Mouse (Mus musculus): ENCODE results near the gene Bnip1.
A peak's percentile ranks its signal among the peaks of the same experiment; 100 is the strongest.

The Bnip1 gene

DNA sequence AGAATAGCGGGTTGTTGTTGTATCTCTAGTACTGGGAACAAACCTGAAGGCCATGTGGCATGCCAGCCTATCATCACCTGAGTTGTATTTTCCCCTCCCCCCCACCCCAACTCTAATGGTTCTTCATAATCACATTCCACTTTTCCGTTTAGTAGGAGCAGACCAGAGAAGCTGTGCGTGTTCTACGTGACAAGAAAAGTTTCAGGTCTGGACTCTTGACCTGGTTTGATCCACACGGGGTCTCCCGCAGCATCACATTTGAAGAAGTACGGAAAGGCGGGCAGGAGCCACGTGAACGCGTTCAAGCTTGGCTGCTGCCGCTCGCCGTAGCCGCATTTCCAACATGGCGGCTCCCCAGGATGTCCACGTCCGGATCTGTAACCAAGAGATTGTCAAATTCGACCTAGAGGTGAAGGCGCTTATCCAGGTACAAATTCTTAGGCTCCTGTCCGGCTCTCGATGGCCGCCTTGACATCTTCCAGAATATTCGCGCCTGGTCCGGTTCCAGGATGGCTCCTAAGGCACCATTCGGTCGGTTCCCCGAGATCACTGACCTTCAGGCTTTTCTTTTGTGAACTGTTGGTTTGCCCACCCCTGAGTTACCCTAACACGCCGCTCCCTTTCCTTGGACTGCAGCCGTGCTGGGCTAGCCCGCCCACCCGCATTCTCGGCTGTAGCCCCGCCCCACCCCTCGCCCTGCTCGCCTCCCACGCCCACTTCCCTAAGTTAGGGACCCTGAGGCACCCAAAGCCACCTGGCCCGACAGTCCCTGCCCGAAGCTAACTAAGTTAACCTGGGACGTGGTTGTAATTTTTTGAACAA lies at the start of gene Bnip1:
TSS of gene Bnip1 (plus strand) at position 317 of the 822 bp plus-strand sequence.
- DNase-seq: peak; percentile 77

DNA sequence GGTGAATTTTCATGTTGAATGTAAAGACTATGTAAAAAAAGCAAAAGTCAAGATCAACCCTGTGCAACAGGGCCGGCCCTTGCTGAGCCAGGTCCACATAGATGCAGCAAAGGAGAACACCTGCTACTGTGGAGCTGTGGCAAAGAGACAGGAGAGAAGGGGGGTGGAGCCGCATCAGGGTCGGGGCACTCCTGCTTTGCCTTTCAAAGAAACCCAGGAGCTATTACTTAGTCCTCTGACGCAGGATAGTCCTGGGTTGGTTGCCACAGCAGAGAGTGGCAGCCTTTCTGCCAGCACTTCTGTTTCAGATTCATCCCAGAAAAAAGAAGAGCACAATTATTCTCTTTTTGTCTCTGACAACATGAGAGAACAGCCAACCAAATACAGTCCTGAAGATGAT lies 38.3 kb upstream of the Bnip1 start:
- DNase-seq: no peak

DNA sequence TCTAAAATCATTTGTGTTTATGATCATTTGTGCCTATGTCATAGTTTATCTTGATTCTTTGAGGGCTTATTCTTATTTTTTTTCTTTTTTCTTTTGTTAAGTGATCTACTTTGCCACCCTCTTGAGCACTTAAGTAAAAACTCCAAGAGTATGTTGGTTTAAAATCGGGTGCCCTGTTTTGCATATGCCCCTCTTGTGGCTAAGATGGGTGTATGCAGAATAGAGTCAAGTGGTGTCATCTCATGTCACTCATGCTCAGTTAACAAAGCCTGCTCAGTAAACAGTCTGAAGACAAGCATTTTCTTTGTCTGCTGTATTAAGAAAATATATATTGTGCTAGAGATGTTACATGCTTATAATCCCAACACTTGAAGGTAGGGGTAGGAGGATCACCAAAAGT lies 37.6 kb upstream of the Bnip1 start:
- DNase-seq: no peak

DNA sequence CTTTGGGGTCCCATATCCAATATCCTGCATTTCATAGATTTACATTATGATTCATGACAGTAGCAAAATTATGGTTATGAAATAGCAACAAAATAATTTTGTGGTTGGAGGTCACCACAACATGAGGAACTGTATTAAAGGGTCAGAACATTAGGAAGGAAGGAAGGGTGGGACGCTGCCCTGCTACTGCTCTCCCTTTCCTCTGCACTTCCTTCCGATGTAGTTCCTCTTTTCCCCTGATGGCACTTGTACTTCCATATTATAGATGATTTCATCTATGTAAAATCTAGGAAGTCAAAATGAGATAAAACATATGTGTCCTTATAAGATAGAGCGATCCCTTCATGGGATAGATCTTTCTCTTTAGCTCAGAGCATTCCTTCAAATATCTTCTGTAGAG lies 30.9 kb upstream of the Bnip1 start:
- DNase-seq: no peak

DNA sequence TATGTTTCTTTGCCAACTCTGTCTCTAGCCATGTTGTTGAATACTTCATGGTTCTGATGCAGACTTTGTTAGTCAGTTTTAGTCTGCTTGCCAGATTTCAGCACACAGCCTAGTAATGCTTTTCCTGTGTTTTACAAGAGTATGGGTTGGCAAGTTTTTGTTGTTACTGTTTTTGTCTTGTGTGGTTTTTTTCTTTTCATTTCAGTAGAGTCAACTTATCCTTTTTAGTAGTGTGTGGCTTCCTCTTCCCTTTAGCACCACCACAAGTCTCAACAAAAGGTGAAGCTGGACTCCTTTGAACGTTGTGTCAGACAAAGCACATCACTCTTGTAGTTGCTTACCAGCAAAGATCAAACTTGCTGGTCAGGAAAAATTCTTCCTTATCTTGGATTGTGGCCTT lies 28.6 kb upstream of the Bnip1 start:
- DNase-seq: no peak

DNA sequence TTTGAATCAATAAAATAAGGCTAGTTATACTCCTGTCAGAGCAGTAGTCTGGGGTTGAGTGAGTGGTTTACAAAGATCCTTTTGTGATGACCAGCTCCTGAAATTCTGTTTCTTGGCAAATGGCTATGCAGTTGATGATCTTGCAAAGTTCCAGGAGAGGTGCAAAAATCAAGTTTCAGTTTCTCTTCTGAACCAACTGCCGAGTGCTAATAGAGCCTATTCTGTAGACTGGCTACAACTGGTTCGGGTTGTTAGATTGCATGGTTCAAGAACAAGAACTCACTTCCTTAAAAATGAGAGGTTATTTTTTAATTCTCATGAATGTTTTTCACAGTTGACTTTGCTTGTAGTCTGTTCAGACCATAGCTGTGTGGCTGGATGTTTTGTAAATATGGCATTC lies 27.4 kb upstream of the Bnip1 start:
- no peak for DNase-seq

DNA sequence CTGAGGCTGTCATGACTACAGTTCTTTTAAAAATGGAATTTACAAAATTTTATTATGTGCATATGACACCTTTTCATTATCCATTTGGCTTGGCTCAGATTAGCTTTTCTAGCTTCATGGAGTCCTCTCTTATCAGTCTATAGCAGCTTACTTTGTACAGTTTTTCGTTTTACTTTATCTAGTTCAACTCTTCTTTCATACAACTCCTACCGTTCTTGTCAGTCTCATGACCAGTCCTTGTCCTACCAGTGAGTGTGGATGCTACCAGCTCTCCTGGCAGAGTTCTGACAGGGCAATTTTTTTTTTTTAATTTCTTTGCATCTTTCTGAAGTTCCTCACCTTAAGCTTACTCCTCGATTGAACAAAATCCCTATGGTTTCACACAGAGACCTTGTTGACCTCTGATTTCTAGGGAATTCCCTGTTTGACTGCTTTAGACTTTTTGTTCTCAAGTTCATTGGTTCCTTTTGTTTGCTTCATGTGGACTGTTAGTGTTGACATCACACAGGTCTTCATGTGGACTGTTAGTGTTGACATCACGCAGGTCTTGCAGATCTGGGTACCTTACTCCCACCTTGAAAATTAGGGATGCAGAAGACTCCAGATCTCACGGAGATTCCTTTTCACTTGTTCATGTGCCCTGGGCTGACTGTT lies 13.6 kb upstream of the Bnip1 start:
- no peak for DNase-seq

DNA sequence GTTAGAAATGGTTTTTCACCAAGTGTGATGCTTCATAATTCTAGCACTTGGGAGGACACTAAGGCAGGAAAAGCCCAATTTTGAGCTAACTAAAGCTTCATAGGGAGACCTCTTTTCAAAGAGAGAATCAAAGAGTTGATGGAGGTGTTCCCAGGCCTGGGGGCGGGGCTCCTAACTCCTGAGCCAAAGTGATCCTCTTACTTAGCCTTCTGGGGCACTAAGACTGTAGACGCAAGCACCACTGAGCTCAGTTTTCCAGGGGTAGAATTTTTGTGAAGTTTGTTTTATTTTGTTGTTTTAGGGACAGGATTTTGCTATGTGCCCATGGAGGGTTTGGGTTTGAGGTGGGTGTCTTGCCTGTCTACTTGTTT lies 13.1 kb upstream of the Bnip1 start:
- no peak for DNase-seq

DNA sequence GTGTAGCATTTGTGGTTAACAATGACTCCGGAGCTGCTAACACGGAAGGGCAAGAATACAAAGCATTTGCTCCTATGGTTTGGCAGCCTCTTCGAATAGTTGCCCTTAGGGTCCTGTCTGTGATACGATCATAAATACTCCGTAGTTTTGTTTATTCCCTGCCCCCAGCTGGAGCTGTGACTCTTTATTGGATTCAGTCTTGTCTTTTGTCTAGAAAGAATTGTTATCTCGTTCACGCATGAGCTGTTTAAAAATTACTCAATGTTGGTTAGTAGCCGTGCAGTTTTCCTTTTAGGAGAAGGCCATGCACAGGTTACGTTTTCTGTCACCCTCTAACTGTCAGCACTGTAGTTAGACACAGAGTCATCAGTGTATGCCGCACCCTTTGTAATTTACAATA lies 4.7 kb upstream of the Bnip1 start:
- no peak for DNase-seq

DNA sequence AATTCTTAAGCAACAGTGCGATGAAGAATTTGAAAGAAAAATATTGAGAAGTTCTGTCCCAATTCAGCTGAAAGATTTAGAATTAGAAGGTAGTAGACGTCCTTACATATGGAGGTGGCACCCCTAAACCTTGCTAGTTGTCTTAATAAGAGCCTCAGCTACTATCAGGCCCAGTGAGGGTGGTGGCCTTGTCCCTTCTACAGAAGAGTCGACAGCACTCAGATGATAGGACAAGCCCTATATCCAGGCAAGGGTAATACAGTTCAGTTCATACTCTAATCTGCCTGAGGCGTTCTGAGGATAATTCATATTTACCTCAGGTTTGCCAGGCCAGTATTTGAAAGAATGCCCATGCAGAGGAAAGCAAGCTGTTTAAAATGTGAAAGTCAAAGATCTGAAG lies 2.9 kb upstream of the Bnip1 start:
- DNase-seq: no peak

DNA sequence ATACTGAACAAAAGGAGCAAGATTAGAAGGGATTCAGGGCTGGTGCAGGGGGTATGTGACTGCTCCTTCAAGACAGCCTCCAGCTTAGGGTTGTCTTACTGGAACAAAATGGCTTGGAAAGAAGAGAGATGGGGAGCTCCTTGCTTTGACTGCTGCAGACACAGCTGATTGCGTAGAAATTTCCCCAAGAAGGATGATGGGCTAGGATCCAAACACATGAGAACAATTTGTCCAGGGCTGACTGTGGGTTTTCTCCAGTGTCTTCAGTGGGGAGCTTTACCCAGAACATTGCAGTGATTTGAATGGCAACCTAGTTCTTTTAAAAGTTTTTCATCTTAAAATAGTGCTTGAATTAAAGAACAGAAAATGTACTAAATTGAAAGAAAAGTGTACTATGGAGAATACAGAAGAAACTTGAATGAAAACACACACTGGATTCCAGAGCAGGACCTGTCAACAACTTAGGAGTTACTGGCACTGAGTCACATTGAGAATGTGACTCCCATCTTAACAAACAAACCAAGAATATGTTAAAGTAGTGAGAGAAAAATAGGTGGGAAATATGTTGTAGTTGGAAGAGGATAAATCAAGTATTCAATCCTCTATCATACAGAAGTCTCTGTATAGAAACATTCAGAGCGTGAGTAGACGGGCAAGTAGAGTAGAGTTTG lies 2.3 kb upstream of the Bnip1 start:
- DNase-seq: no peak

DNA sequence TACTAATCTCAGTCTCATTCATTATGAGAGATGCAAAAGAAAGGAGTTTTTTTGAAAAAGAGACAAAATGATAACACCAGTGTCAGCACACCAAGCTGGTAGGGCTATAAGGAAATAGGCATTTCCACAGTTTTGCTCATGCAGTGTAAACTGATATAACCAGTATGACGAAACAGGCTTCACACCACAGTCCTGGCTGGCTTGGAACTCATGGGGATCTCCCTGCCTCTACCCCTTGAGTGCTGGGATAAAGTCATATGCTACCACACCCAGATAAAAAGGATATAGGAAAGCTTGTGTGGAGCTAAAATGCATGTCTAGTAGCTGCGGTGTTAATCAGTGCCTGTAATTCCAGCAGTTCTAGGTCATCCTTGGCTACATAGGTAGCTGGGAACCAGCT lies 1.4 kb upstream of the Bnip1 start:
- no peak for DNase-seq

DNA sequence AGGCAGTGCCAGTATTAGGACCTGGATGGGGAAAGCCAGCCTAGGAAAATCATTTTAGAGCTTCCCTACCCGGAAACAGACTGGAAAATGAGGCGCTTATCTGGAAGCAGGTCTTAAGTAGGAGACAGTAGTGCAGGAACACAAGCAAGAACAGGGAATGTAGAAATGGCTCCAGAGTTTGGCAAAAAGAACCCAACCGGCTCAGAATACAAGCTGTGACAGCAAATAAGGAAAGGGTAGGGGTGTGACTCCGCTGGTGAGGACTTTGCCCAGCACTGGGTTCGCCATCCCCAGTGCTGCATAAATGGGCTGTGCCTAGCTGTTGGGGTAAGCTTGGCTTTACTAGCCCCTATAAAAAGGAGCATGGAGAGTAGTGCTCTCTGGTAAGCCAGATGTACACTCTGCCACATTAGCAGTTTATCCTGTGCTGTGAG lies 761 bp downstream of the Bnip1 start:
- no peak for DNase-seq

DNA sequence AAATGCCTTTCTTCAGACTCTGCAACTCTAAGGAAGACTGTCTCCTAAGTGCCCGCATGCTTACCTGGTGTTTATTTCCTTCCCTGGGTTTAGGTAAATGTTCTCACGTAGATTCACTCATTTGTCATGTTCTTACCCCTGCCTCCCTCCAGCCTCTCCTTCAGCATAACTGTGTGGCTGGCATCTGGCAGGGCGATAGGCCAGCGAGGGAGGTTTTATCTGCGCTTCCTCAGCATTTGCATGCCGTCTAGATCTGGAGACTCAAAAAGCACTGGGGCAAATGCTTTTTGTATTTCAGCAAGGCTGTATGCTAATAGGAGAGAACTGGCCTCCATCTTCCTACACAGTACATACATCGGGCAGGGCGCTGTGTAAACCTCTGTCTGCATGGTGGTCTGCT lies 3.7 kb downstream of the Bnip1 start:
- DNase-seq: no peak

DNA sequence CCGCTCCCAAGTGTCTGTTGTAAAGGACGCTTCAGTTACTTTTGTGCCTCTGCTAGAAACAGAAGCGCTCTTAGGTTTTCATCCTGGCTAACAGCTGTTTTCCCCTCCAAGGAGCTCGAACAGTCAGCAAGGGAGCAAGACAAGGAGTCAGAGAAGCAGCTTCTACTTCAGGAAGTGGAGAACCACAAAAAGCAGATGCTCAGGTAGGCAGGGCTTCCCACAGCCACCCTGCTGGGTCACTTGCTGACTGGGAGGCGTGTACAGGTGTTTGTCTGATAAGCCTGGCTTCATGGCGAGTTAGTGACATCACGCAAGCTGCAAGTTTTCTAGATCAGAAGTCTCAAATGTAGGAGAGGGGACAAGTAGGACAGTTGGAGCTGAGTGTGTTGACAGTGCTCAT lies 5.7 kb downstream of the Bnip1 start:
- DNase-seq: no peak

DNA sequence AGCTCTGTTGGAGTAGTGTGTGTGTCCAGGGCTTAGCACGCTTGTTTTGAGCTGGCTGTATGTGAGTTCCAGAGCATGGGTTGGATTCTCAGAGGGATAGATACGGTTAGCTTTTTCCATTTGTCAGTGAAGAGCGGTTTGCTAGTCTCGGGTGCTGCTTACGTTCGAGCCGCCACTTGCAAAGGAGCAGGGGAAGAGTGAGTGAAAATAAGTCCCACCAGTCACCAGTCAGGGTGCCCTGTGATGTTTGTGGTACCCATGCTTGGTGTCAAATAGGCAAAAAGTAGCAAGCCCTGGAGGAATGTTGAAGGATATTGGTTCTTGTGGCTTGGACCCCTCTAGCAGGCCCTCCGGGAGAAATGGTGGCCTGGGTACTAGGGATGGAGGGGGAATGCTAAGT lies 8.1 kb downstream of the Bnip1 start:
- DNase-seq: no peak

DNA sequence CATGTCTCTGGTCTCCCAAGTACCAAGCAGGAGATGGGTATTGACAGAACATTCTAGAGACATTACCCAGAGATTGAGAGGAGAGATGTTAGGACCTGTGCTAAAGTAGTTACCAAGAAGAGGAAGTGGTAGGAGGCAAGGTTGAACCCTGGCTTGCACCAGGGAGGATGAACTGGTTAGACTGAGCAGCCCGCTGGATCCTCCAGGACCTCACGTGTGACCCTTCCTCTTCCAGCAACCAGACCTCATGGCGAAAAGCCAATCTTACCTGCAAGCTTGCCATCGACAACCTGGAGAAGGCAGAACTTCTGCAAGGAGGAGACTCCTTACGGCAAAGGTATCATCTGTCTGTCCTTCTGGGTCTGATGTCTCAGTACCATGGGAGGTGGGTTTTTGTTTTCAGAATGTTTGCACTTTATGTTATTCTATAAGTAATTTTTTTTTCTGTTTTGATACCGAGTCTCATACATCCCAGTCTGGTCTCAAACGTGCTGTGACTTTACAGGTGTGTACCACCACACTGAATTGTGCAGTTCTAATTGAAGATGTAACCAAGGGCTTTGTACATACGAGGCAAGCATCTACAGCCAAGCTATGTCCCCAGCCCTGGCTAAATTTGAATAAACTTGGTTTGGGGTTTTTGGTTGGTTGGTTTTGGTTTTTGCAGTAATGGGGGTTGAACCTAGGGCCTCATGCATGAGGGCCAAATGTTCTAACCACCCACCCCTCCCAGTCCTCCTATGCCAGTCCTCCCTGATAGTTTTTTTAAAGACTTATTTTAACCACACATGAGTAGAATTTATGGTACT lies 8.8 kb downstream of the Bnip1 start:
- no peak for DNase-seq

DNA sequence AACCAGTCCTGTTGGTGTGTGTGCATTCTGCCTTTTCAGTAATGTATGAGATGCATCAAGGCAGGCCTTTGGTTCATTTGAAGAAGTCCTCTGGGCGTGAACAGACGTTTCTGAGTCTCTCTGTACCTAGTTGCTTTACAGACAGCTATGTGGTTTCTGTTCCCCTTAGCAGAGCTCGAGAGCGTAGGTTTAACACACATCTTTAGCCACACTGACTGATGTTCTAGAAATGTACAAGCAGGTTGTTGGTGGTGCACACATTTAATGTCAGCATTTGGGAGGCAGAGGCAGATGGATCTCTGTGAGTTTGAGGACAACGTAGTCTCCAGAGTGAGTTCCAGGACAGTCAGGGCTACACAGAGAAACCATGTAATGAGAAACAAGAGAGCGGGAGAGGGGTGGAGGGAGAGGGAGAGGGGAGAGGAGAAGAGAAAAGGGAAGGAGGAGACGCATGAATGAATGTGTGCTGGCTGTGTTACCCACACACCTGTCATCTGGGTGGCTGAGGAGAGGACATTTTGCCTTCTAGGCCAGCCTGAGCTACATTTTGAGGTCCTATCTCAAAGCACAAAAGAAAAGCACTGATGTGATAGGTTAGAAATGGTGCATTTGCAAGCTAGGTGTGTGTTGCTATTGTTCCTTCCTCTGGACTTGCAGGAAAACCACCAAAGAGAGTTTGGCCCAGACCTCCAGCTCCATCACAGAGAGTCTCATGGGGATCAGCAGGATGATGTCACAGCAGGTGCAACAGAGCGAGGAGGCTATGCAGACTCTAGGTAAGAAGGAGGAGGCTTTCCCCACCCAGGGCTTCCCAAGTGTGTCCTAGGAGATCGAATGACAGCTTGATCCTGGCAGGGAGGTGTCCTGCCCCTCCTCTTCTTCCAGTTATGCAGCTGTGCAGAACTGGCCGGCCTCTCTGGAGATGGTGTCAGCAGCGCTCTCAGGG lies 9.7 kb downstream of the Bnip1 start:
- DNase-seq: no peak

DNA sequence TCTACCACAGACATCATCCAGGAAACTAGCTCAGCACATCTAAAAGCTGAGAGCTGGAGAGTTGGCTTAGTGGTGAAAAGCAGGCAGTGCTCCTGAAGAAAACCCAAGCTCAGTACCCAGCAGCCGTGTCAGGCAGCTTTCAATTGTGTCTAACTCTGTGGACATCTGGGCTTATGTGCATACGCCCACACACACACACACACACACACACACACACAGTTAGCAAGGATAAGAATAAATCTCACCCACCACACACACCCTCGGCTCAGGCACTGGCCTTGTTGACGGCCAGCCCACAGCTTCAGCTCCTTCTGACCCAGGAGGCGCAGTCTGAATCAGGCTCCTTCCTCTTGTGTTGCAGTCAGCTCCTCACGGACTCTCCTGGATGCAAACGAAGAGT lies 10.7 kb downstream of the Bnip1 start:
- DNase-seq: peak; percentile 21

DNA sequence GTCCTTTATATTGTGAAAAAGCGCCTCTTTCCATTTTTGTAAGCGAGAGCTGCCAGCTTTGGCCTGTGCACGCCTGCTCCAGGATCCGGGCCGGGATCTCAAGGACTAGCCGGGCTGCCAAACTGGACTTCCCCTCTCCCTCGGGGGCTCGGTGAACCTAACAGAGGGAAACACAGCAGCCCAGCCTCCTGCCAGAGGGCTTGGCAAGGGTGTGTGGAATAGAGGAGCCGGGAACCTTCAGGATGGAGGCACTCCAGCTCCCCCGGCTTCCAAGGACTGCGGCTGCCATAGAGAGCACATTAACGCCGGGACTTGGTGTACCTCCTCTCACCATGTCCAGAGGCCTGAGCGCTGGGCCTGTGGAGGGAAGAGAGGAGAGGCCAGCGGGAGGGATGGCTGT lies 11.2 kb downstream of the Bnip1 start:
- DNase-seq: no peak

DNA sequence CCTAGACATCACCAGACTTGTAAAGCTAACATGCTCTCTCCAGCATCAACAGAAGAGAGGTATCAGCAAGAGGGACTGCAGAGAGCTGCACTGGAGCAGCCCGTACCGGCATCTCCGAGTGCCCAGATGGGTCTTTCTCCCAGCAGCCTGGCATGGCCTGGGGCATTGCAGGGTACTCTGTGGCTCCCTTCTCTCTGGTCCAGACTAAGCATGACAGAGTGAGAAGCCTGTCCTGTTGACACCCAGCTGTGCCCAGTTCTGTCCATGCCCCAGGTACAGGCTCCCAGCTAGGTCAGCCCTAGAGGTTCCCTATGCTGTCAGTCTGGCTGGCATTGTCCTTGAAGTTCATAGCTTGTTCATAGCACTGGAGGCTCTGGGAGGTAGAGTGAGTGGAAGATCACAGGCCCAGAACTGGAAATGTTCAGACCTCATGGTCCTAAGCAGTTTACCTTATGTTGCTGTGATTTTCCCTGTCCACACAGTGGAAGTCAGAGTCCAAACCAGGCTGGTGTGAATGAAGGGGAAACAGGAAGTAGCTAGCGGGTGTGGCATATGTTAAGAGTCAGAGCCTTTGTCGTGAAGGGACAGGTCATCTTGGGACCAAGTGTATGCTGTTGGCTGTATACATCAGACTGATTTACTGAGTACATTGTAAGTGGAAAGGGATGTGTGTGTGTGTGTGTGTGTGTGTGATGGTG lies 12.4 kb downstream of the Bnip1 start:
- no peak for DNase-seq

DNA sequence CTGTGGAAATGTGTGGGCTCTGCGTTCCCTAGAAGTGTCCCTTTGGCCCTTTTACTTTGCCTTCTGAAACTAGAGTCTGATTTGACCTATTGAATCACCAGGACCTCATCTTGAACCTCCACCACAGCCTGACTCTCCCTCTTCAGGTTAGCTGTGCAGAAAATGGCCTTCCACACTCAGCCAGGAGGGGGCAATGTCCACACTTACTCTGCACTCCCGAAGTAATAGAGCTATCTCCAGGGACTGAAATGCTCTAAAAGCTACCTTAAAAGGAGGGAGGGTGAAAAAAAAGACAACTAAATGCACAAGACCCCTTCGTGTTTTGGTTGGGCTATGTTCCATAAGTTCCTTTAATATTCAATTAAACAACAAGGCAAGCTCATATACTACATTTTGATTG lies 13.9 kb downstream of the Bnip1 start:
- peak; percentile 51 for DNase-seq
